Mouse (Mus musculus): ENCODE data around the gene Fyb2. TPM values are rescaled to one million over a fixed set of nuclear protein-coding genes. Genes with fewer than 3 reads are reported as not detected.

The Fyb2 gene
- polyA plus RNA-seq, 1 experiment = 1.1 TPM

- Histone ChIP-seq H3K27ac (ENCODE audit: insufficient read depth, low read length) (no peak overlapping the region), H3K4me3 (ENCODE audit: insufficient read depth, low read length) (no peak overlapping the region), H3K4me1 (ENCODE audit: control insufficient read depth, insufficient read depth, low read length) (peaks cover 1% of the 10 kb centered on the region; the same call in 1 of the 2 replicates)
- no peak for TF ChIP-seq CTCF (IDR thresholded peaks at IDR 0.05; ENCODE audit: extremely low read depth, insufficient read depth, low read length)
- no peak for TF ChIP-seq POLR2A (IDR thresholded peaks at IDR 0.05; ENCODE audit: extremely low read depth, insufficient read depth, low read length)
These were observed 117.8 kb downstream of the Fyb2 start for GRCm38 (mm10) chr4:105031104-105031503.

- Histone ChIP-seq H3K4me3 (ENCODE audit: insufficient read depth, low read length) (no peak overlapping the region), H3K4me1 (ENCODE audit: control insufficient read depth, insufficient read depth, low read length) (peaks cover 1% of the 10 kb centered on the region; the same call in 1 of the 2 replicates), H3K27ac (ENCODE audit: insufficient read depth, low read length) (no peak overlapping the region)
- 0 out of 2 replicates have a peak, but pooled peaks have one; percentile 31 for TF ChIP-seq CTCF (IDR thresholded peaks at IDR 0.05; ENCODE audit: extremely low read depth, insufficient read depth, low read length)
- TF ChIP-seq POLR2A (IDR thresholded peaks at IDR 0.05; ENCODE audit: extremely low read depth, insufficient read depth, low read length) = no peak
These were observed 119.9 kb downstream of the Fyb2 start for GRCm38 (mm10) chr4:105033153-105033552.

GRCm38 (mm10) chr4:105034259-105034658, 121.0 kb downstream of the Fyb2 start:
- Histone ChIP-seq H3K4me3 (ENCODE audit: insufficient read depth, low read length) (no peak overlapping the region), H3K4me1 (ENCODE audit: control insufficient read depth, insufficient read depth, low read length) (peaks cover 1% of the 10 kb centered on the region; the same call in 1 of the 2 replicates), H3K27ac (ENCODE audit: insufficient read depth, low read length) (no peak overlapping the region)
- TF ChIP-seq POLR2A (IDR thresholded peaks at IDR 0.05; ENCODE audit: extremely low read depth, insufficient read depth, low read length) (no peak), CTCF (IDR thresholded peaks at IDR 0.05; ENCODE audit: extremely low read depth, insufficient read depth, low read length) (no peak)

GRCm38 (mm10) chr4:105050041-105050440, 136.8 kb downstream of the Fyb2 start:
- TF ChIP-seq POLR2A (IDR thresholded peaks at IDR 0.05; ENCODE audit: extremely low read depth, insufficient read depth, low read length) (no peak), CTCF (IDR thresholded peaks at IDR 0.05; ENCODE audit: extremely low read depth, insufficient read depth, low read length) (no peak)
- Histone ChIP-seq H3K27ac (ENCODE audit: insufficient read depth, low read length) (no peak overlapping the region), H3K4me1 (ENCODE audit: control insufficient read depth, insufficient read depth, low read length) (peaks cover 4% of the 10 kb centered on the region), H3K4me3 (ENCODE audit: insufficient read depth, low read length) (no peak overlapping the region)

GRCm38 (mm10) chr4:105051291-105051690, 138.0 kb downstream of the Fyb2 start:
- TF ChIP-seq CTCF (IDR thresholded peaks at IDR 0.05; ENCODE audit: extremely low read depth, insufficient read depth, low read length) (no peak), POLR2A (IDR thresholded peaks at IDR 0.05; ENCODE audit: extremely low read depth, insufficient read depth, low read length) (no peak)
- Histone ChIP-seq H3K27ac (ENCODE audit: insufficient read depth, low read length) (peak overlapping the region; percentile 45; the same call in 1 of the 2 replicates), H3K4me1 (ENCODE audit: control insufficient read depth, insufficient read depth, low read length) (peaks cover 4% of the 10 kb centered on the region), H3K4me3 (ENCODE audit: insufficient read depth, low read length) (no peak overlapping the region)

Other genes starting within 250 kb of the Fyb2 start
- gene C8b, start 147.1 kb upstream of the Fyb2 start, polyA plus RNA-seq (2012; rRNA removed) = 0.08 and 0.13 TPM in 2 replicates
- gene Gm17662, start 56.1 kb upstream of the Fyb2 start, polyA plus RNA-seq (2012; rRNA removed) = not detected in 2 replicates
- gene C8a, start 37.1 kb upstream of the Fyb2 start, polyA plus RNA-seq (2012; rRNA removed) = 0.04 and 0.08 TPM in 2 replicates
- 13.8 and 14.2 TPM in 2 replicates for gene Prkaa2, start 196.4 kb downstream of the Fyb2 start, polyA plus RNA-seq (2012; rRNA removed)
- gene Plpp3, start 243.9 kb downstream of the Fyb2 start, polyA plus RNA-seq (2012; rRNA removed) = 258 and 263 TPM in 2 replicates